Mouse (Mus musculus): ENCODE results near the gene Tsfm.
"Not testable (repeated sequence)": the region's sequence is repeated elsewhere in the genome, so short reads cannot be mapped to it uniquely, and the experiment has no call there.

Tsfm gene

DNA sequence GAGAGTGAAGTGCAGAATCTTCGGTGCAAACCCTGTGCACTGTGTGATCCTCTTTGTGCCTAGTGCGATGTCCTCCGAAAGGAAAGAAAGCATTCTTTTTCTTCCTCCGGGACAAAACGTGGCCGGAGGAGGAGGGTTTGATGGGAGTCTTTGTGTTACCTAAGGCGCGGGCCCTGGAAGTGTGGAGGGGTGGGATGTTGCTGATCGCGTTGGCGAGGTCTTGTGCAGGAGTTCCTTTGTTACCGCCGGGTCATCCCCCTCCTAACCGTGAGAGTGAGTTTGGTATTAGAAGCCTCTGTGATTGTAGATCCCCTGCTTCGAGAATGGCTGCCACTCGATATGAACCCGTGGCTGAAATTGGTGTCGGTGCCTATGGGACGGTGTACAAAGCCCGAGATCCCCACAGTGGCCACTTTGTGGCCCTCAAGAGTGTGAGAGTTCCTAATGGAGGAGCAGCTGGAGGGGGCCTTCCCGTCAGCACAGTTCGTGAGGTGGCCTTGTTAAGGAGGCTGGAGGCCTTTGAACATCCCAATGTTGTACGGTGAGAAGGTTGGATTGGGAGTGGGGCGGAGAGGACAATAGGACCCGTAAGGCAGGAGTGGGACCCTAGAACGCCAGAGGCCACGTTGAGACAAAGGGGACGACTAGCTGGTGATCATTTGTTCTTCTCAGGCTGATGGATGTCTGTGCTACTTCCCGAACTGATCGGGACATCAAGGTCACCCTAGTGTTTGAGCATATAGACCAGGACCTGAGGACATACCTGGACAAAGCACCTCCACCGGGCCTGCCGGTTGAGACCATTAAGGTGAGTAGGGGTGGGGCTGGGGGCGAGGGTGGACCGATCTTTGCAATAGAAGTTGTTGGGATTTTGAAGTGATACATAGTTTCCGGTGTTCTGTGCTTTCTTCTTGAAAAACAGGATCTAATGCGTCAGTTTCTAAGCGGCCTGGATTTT lies 33.6 kb upstream of the Tsfm start:
- DNase-seq (ENCODE audit: low read depth, low spot score) = no peak

DNA sequence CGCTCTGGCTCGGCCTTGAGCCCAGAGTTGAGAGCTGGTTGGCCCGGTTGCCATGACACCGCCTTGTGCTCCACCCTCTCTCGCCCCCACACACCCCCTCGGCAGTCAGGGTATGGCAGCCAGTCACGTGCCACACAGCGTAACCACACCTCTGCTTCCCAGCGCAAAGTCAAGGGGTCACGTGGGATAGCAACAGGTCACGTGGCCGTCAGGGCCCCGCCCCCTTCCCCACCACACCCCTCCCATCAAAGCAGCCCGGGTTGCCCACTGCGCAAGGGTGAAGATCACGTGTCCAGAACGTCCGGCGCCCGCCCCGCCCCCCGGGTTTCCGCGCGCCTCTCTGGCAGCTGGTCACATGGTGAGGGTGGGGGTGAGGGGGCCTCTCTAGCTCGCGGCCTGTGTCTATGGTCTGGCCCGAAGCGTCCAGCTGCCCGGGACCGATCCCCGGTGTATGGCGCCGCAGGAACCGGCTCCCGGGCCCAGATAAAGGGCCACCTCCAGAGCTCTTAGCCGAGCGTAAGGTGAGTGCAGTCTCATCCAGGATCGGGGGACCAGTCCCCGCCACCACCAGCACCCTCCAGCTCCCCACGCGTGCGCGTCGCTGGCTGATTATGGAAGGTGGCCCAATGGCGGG lies 32.7 kb upstream of the Tsfm start, which contains the start of gene Cdk4:
Cdk4 (plus strand) TSS at position 296 of the 634 bp plus-strand sequence.
- DNase-seq (ENCODE audit: low read depth, low spot score) = peak; percentile 95

DNA sequence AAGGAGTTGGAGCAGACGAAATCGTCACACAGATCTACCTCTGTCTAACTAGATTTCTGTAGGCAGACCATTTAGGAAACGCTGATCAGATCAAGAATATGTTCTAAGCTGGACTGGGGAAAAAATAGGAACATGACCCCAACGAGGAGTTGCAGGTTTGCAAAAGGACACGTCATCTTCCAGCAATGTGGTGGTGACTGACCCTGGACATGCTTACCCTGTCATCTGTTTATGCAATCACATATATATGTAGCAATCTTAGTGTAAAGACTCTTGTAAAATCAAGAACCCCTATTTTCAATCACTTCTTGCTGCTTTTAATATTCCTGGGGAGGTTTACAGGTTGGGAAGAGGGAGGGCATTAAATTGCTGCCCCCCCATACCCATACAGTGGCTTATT lies 31.9 kb upstream of the Tsfm start:
- no peak for DNase-seq (ENCODE audit: low read depth, low spot score)

DNA sequence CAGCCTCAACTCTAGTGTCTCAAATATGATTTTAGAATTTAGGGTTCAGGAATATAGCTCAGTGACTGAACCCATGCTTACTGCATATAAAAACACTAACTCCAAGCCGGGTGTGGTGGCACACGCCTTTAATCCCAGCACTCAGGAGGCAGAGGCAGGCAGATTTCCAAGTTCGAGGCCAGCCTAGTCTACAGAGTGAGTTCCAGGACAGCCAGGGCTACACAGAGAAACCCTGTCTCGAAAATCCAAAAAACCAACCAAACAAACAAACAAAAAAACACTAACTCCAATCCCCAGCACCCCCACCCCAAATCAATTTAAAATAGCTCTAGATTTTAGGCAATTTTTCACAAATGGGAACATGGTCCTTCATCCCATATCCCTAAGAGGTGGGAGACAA lies 31.5 kb upstream of the Tsfm start:
- not testable (repeated sequence) for DNase-seq (ENCODE audit: low read depth, low spot score)

DNA sequence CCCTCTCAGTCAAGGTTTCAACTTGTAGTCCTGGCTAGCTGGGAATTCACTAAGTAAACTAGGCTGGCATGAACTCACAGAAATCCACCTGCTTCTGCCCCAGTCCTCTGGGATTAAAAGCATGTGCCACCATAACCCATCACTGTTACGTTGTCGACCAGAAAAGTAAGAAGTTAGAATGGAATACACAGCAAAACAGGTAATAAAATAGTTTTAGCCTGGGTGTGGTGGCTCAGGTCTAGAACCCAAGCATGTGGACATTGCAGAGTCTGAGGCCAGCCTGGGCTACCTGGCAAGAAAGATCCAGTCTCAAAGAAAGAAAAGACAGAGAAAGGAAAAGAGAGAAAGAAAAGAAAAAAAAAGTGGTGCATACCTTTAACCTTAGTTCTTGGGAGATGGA lies 30.9 kb upstream of the Tsfm start:
- no peak for DNase-seq (ENCODE audit: low read depth, low spot score)

DNA sequence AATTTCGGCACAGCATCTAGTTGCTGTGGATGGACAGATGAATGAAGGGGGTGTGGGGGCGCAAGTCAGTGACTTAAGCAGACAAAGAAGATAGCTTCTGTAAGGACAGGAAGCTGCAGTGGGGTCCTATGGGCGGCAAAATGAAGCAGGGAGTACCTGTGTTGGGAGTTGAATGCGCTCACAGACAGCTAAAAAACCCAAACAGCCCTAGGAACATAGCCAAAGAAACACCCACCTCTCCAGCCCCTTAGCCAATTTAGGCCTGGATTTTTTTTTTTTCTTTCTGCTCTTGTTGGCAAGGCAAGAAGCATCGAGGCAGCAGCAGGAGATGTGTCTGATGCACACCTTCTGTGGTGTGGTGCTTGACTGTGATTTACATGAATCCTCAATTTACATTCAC lies 30.4 kb upstream of the Tsfm start:
- no peak for DNase-seq (ENCODE audit: low read depth, low spot score)

DNA sequence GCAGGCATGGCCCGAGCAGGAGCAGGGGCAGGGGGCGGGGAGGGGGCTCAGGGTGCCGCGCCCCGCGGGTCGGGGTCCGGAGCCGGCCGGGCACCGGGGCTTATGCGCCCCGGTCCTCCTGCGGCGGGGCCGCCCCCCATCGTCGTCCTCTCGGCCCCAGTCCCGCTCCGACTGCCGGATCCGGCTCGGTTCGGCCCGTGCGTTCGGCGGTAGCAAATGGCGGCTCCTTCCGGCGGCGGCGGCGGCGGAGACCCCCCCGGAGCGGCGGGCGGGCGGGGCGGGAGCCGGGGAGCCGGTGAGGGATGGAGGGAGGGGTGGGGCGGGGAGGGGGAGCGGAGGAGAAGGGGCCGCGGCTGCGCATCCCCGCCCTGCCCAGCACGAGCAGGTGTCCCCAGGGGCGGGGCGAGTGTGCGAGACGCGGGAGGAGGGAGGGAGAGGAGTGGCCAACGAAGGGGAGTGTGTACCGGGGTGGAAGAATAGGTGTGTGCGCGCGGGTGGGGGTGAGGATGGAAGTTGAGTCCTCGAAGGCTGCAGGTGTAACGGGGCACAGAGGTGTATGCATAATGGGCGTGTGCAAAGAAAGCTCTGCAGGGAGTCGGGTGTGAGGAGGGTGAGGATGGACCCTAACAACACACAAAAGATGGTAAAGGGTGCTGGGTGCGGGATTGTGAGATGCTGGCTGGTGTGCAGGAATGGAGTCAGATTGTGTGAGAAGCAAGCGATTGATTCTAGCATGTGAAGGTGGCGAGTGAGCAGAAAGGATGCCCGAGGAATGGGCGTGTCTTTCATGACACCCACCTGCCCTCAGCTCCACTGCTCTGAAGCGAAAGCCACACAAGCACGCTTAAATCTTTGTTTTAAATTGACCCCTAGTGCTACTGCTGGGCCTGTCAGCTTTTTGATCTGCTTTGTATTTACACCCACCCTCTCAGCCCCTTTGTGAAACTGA lies 29.6 kb upstream of the Tsfm start, which contains the start of gene March9:
March9 (minus strand) TSS at position 217 of the 949 bp plus-strand sequence.
- DNase-seq (ENCODE audit: low read depth, low spot score) = no peak

DNA sequence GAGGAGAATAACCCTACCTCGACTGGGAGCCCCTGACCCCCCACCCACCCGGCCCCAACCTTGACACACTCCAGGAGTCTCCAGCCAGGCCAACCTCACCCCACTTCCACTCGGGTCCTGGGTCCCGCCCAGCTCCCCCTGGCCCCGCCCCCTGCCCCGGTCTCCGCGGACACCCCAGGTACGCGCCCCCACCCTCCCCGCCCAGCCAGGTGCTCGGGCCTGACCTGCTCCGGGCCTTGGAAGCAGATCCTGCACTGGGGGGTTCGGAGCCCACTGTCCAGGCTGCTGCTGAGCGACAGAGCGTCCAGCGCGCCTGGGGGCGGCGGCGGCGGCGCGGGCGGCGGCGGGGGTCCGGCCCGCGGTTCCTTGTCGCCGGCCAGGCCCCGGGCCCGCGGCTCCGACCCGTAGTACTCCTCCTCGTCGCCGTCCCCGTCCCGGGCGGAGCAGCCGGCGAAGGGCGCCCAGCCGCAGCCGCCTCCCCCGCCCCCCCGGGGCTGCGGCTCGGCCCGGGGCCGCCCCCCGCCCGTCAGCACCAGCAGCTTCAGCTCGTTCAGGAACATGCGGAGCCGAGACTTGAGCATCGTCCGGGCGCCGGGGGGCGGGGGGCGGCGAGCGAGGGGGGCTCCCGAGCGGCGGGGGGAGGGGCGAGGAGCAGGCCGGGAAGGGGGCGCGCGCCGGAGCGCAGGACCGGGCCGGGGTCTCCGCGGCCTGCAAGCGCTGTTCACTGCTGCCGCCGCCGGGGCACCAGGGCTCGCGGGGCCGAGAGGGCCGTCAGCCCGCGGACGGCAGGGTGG lies 28.7 kb upstream of the Tsfm start:
- DNase-seq (ENCODE audit: low read depth, low spot score) = no peak

DNA sequence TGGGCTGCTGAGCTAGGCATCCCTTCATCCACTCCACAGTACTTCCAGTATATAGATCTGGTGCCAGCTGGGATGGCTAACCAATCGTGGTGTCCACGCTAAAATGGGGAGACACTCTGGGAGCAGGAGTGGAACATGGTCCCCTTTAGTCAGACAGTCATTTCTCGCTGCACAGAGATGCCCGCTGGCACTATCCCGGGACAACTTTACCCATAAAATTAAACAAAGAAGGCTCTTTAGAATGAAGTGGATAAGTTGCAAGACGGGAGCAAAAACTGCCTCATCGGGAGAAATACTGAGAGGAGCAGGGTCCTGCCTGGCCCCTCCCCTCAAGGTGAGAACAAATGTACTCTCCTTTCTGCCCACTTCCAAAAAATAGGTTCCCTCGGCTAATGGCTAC lies 28.1 kb upstream of the Tsfm start:
- DNase-seq (ENCODE audit: low read depth, low spot score) = no peak

DNA sequence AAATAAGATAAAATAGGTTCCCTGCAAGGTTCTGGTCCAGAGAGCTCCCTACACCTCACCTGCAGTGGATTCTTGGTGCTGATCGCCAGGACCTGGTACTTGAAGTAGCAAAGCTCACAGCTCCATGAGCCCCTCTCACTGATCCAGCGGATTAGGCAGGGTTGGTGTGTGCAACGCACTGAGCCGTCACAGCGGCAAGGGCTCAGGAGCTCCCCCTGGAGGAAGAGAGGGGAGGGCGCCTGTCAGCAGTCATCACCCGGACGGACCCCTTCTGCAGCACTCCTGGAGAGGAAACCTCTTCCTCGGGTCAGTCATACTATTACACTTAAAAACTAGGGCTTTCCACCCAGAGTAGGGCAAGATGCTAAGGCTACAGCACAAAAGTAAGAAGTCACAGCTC lies 27.5 kb upstream of the Tsfm start:
- DNase-seq (ENCODE audit: low read depth, low spot score) = no peak

DNA sequence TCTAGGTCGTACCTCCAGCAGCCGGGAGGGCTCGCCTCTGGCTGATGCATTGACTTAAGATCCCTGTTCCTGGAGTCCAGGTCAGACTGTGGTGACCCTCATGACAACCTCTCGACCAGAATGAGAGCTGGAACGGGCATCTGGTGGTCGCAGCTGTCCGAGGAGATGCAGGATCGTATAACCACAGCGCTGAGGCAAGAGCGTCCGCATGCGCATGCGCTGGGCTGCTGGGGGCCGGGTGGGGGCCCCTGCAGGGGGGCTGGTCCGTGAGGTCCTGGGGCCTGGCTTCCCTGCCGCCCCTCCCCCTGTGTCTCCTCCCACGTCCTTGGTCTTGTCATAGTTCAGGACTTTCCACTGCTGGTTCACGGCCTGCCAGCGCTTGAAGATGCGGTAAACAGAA lies 25.9 kb upstream of the Tsfm start:
- no peak for DNase-seq (ENCODE audit: low read depth, low spot score)

DNA sequence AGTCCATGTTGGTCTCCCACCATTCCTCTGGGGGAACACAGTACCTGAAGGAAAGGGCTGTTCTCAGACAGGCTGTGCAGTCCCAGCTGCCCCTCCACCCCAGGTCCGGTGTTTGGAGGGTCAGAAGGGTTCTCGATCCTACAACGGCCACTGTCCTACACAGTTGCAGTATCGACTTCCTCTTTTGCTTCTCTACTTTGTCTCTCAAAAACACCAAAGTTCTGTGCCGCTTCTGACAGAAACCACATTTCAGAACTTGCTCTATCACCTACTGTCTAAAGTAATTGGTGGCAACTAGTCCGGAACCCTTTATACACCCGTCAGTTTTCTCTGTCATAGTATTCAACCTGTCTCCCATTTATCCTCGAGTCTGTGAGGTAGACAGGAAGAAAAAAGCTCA lies 24.8 kb upstream of the Tsfm start:
- no peak for DNase-seq (ENCODE audit: low read depth, low spot score)

DNA sequence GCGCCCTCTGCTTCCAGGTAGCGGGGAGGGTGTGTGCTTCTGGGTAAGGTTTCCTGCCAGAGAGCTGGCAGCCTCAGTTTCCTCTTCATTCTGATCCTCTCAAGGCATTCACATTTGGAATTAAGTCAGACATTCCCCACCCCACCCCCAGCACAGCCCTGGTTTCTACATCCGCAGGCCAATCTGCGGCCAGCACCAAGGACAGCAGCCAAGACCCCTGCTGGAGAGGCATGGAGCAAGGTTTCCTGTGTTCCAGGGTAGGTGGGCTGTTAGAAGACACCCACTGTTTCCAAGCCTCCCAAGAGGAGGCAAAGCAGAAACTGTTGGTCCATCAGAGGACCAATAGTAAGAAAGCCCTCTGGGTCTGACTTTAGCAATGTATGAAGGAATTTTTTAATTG lies 24.0 kb upstream of the Tsfm start:
- no peak for DNase-seq (ENCODE audit: low read depth, low spot score)

DNA sequence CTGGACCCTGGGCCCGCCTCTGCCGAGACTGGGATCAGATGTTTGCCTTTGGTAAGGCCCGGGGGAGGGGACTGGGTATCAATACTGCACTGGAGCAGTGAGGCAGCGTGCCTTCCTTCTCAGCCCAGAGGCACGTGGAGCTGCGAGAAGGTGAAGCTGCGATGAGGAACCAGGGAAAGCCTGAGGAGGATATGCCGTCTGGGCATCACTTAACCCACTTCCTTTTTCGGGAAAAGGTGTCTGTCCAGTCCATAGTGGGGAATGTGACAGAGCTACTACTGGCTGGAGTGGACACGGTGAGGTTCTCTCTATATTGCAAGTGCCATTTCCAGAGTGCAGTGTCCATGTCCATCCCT lies 19.5 kb upstream of the Tsfm start:
- no peak for DNase-seq (ENCODE audit: low read depth, low spot score)

DNA sequence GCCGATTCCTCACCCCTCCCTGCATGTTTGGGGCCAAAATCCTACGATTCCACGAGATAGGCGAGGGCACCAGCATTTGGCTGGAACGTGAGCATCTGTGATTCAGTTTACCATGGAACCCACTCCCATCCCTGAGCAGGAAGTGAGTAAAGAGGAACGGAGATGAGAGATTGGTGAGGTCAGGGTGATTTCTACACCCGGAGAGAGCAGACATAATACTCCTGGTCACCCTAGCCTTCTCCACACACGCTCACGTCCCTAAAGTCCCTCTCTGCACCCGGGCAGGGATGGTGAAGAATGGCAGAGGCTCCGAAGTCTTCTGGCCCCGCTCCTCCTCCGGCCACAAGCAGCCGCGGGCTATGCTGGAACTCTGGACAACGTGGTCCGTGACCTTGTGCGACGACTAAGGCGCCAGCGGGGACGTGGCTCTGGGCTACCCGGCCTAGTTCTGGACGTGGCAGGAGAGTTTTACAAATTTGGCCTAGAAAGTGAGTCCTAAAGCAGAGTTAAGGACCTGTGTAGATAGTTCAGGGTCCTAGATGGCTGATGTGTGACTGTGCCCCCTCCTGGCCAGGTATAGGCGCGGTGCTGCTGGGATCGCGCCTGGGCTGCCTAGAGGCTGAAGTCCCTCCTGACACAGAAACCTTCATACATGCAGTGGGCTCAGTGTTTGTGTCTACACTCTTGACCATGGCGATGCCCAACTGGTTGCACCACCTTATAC lies 18.9 kb upstream of the Tsfm start:
- no peak for DNase-seq (ENCODE audit: low read depth, low spot score)

DNA sequence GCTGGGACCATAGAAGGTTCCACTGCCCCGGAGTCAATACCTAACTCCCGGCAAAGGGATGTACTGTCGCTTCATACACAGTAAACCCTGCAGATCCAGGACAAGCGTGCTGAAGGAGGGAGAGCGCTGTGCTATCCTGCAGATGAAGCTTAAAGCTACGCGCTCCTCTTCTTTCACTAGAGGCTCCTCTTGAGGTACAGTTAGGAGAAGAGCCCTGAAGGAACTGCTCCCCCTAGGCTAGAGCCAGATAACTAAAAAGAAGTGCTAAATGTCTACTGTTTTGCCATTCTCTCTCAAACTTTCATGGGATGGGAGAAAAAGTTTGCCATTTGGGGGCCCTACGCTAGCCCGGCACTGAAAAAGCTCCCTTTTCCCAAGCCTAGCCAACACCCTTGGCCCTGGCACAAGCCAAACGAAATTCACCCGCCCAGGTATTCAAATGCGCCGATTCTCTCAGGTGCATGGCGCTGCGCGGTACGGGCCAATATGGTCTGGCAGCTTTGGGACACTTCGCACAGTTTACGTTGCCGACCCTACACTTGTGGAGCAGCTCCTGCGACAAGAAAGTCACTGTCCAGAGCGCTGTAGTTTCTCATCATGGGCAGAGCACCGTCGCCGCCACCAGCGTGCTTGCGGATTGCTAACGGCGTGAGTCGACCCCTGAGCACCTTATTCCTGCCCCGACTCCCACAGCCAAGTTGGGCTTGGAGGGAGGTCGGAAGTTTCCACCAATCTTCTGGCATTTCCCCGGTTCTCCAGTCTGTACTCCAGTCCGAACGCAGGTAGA lies 18.2 kb upstream of the Tsfm start:
- DNase-seq (ENCODE audit: low read depth, low spot score) = no peak

DNA sequence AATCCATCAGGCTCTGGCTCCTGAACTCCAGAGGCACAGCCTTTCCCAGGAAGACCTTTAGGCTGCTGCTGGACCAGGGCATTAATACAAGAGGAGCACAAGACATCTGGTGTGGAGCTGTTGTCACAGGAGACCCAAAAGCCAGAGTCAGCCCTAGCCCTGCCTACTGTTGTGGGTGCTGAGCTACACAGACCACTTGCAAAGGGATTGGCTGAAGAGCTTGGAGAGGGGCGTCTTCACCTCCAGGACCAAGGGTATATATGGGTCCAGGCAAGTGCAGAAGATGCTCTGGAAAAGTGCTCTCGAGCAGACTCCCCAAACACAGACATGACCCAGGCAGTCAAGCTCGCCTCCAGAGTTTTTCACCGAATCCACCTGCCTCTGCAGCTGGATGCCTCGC lies 17.3 kb upstream of the Tsfm start, which contains the start of gene Cyp27b1:
Cyp27b1 (plus strand) TSS at position 297 of the 400 bp plus-strand sequence.
- no peak for DNase-seq (ENCODE audit: low read depth, low spot score)

DNA sequence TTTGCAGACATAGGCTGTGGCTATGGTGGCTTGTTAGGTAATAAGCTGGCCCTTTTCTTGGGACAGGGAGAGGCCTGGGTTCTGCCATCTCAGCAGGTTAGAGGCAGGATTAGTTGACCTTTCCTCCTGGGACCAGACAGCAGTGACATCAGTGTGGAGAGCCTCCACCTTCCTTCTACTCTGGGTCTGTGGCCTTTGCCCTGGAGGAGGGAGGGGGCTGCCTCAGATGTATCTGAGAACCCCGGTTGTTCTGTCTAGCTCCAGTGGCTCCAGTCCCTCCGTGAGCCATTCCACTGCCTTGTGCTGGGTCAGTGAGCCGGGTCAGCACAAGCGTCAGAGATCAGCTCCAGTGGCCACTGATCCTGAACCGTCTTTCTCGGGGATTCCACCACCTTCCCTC lies 12.5 kb upstream of the Tsfm start:
- DNase-seq (ENCODE audit: low read depth, low spot score) = no peak

DNA sequence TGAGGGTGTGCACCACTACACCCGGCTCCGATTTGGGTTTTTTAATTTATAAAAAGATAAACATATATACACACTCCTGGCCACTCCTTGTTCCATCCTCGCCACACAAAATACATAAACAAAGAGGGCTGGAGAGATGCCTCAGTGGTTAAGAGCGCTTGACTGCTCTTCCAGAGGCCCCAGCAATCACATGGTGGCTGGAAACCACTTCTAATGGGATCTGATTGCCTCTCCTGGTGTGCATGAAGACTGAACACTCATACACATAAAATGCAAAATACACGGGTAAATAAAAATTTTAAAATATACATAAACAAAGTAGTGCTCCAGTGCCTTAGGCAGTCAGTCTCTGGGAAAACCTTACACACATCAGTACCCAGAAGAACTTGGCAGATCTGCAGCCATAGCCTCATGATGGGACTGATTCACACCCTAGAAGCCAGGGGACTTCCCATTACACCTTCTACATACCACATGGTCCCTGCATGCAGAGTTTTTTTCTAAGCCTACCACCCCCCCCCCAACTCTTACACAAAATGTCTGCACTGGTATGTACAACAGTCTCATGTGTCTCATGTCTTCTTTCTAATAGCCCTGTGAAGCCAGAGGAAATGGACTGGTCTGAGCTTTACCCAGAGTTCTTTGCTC lies 12.0 kb upstream of the Tsfm start:
- DNase-seq (ENCODE audit: low read depth, low spot score) = no peak
